In the genomic region with DNA sequence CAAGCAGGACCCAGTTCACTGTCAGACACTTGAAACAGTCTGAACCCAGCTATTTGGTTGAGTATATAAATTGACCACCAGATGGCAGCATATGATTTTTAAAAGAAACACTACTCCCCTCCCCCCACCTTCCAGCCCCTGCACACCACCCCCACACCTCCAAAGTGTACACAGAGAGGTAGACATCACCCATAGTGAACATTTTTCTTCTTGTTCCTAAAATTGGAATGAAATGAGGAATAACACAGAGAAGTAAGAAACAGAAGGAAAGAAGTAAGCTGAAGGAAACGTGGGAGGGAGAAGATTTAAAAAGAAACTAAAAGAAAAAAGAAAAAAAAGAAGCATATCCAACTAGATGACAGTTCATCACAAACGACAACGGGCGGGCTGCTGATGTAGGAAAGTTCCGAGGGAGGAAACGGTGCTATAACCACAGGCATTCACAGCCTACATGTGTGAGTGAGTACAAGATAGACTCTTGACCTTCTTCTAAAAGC, we compare ENCODE assay signal across 9 mouse cellular contexts.
DNase-seq lines count a peak whose midpoint lies in the region; TF ChIP-seq lines count a peak whose summit lies in the region.
"Had no signal": no experiment of that assay in that cellular context is flagged by ENCODE, and none has a peak within 500 bp of the region (broad histone marks: within the 10 kb centered on the region; RNA-seq: fewer than 3 reads in every experiment).

No protein-coding gene starts in this region.

- 19% methylated on average over 6 of the region's 6 CpGs for WGBS in heart, adult 2 months
- 58% methylated on average over 6 of the region's 6 CpGs for WGBS in heart, embryonic 10.5 days

- peak; percentile 67 for TF ChIP-seq CTCF in heart, adult 2 months (IDR thresholded peaks at IDR 0.05)

- no peak for DNase-seq in heart, adult 2 months
- DNase-seq in heart, embryonic 10.5 days (ENCODE audit: low spot score), result no peak
- peak; percentile 18 to 35 for DNase-seq in spleen, postnatal 36 days (ENCODE audit: low spot score in 2 of 2)
- DNase-seq in spleen, postnatal 4 days (ENCODE audit: low spot score in 2 of 2), result no peak
- peak; percentile 43 for DNase-seq in forelimb bud, embryonic 11.5 days (ENCODE audit: low read depth, low spot score)
- DNase-seq in mesoderm, embryonic 11.5 days (ENCODE audit: low read depth, low spot score), result peak; percentile 56
- peak; percentile 82 for DNase-seq in thymus, postnatal 14 days
- no peak for DNase-seq in layer of hippocampus, postnatal 10 days (ENCODE audit: low spot score in 2 of 2)

- H3K4me1 ChIP-seq in heart, adult 2 months (ENCODE audit: control insufficient read depth, insufficient read depth, low read length), result no peaks in the 10 kb centered on the region
- no peaks in the 10 kb centered on the region for H3K4me1 ChIP-seq in heart, embryonic 10.5 days
- H3K4me1 ChIP-seq: limb, embryonic 15.5 days had no signal

- H3K79me2 ChIP-seq in heart, adult 2 months (replicated peaks; ENCODE audit: control insufficient read depth, insufficient read depth, low read length), result no peaks in the 10 kb centered on the region

- no peak overlapping the region for H3K27ac ChIP-seq in heart, adult 2 months
- H3K27ac ChIP-seq in heart, embryonic 10.5 days, result no peak overlapping the region
- H3K27ac ChIP-seq: limb, embryonic 15.5 days had no signal

- no peaks in the 10 kb centered on the region for H3K27me3 ChIP-seq in heart, adult 2 months (ENCODE audit: control insufficient read depth, insufficient read depth, low read length)
- no peaks in the 10 kb centered on the region for H3K27me3 ChIP-seq in heart, embryonic 10.5 days (ENCODE audit: insufficient read depth, poor library complexity, severe bottlenecking)
- H3K27me3 ChIP-seq: limb, embryonic 15.5 days had no signal

- no peak for TF ChIP-seq EP300 in heart, adult 2 months (IDR thresholded peaks at IDR 0.05; ENCODE audit: insufficient read depth, low read depth, low read length)

- no peaks in the 10 kb centered on the region for H3K36me3 ChIP-seq in heart, adult 2 months (ENCODE audit: control insufficient read depth, insufficient read depth, low read length)
- H3K36me3 ChIP-seq in heart, embryonic 10.5 days, result no peaks in the 10 kb centered on the region
- H3K36me3 ChIP-seq: limb, embryonic 15.5 days had no signal

- no peaks in the 10 kb centered on the region for H3K9me3 ChIP-seq in heart, embryonic 10.5 days
- H3K9me3 ChIP-seq: limb, embryonic 15.5 days had no signal

- H3K4me3 ChIP-seq in heart, adult 2 months, result no peak overlapping the region
- no peak overlapping the region for H3K4me3 ChIP-seq in heart, embryonic 10.5 days
- H3K4me3 ChIP-seq: limb, embryonic 15.5 days had no signal

- TF ChIP-seq POLR2A in heart, adult 2 months (IDR thresholded peaks at IDR 0.05; ENCODE audit: insufficient read depth, low read depth, low read length), result no peak

- intact Hi-C loops in heart, adult 2 months (cut with DNase I), result loop anchor here (1.0 to 5.0 kb wide), 2 partner anchors 269 to 600 kb away; no protein-coding TSS in a partner anchor

- no peak overlapping the region for H3K9ac ChIP-seq in heart, adult 2 months (ENCODE audit: low read depth, low read length)
- H3K9ac ChIP-seq: limb, embryonic 15.5 days had no signal

Comparison
In these comparisons a context has a peak if more than half of its experiments do, and no peak if none do; other contexts are left out.
1. DNase-seq: peak in spleen, postnatal 36 days (2 of 2), forelimb bud, embryonic 11.5 days (single experiment), mesoderm, embryonic 11.5 days (single experiment) and thymus, postnatal 14 days (single experiment); none in heart, adult 2 months (0 of 2), heart, embryonic 10.5 days (single experiment), spleen, postnatal 4 days (0 of 2) and layer of hippocampus, postnatal 10 days (0 of 2).